Mouse (Mus musculus): Measurements from ENCODE around the gene Nck2.

DNA sequence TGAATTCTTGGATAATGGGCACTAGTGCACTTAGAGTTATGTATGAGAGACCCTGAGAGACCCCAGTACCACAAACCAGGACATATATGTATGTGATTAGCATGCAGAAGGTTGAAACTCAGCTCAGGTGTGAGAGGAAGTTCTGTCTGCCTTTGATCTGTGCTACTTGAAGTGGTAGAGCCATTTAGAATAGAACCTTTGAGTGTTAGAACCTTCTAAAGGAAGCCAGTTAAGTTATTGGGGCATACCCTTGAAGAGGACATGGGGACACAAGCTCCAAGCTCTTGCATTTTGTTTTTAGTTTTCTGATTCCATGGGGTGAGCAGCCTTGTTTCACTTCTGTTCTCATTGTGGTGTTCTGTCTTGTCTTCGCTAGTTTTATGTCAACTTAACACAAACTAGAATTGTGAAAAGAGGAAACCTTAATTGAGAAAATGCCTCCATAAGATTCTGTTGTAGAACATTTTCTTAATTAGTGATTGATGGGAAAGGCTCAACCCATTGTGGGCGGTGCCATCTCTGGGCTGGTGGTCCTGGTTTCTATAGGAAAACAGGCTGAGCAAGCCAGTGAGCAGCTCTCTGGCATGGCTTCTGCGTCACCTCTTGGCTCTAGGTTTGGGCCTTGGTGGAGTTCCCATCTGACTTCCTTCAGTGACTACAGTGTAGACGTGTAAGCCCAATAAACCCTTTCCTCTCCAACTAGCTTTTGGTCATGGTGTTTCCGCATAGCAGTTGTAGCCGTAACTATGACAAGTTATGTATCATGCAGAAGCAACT is 57.0 kb downstream of the Nck2 start:
- TF ChIP-seq CTCF (IDR thresholded peaks at IDR 0.05; ENCODE audit: borderline replicate concordance, extremely low read depth, insufficient read depth, insufficient read length) = no peak
- TF ChIP-seq POLR2A (IDR thresholded peaks at IDR 0.05; ENCODE audit: borderline replicate concordance, extremely low read depth, insufficient read depth, insufficient read length, poor library complexity, severe bottlenecking) = no peak
